Mouse (Mus musculus) layer of hippocampus, adult 11-12 months (tissue): Measurements from ENCODE around the gene Optc.
A peak's percentile ranks its signal among the peaks of the same experiment; 100 is the strongest.

ENCODE experiments used
- DNase-seq: peaks from one replicate; pipeline ENCODE4 v3.0.0; 2022; ENCODE audit warnings: low spot score

The Optc gene

DNA sequence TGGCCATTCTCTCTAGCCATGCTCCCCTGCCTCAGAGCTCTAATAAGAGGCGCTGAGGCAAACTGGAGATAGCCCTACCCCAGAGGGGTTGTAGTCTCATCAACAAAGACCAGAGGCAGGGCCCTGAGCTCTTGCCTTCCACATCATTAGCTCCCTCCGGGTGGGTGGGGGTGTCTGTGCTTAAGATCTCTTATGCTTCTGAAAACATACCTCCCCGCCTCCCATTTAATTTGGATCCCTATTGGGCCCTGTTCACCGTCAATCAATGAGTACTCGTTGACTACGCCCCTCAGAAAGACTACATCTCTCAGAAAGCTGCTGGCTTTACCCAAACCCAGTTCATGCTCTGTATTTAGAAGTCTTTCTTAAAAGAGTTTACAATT, 10.3 kb upstream of the Optc start:
- DNase-seq, result no peak

- no peak for DNase-seq
These were observed 9.8 kb upstream of the Optc start for GRCm38 (mm10) chr1:133917456-133918087.

- peak; percentile 61 for DNase-seq
These were observed 8.0 kb upstream of the Optc start for GRCm38 (mm10) chr1:133915723-133916355.

DNA sequence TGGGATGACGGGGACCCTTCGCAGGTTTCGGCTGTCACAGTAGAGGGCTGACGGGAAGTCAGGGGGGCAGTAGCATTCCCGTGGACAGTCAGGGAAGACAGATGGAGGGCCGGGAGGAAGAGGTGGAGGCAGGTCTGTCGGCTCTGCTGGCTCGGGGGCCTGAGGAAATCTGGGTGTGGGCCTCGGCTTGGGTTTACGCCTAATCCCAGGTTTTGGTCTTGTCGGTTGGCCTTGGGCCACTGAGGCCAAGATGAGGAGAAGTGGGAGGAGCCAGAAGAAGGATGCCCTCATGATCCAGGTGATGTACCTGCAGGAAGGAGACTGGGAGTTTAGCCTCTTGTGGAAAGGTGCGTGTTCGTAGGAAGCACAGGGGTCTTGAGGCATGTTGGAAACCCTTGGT, 7.3 kb upstream of the Optc start:
- no peak for DNase-seq

DNA sequence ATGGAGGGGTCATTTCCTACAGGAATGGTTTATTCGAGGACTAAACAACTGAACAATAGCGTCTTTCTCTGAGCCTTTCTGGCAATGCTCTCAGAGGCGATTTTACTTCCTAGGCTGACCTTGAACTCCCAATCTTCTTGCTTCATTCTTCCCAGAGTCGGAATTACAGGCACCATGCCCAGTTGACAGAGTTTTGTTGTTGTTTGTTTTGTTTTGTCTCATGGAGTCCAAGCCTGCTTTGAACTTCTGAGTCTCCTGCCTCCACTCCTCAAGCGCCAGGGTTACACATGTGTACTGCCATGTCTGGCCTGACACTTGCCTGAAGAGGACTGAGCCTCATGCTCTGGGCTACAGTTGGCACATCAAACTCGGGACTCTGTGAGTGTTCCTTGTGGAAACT, 5.2 kb upstream of the Optc start:
- no peak for DNase-seq

GRCm38 (mm10) chr1:133911456-133911855, 3.7 kb upstream of the Optc start:
- DNase-seq, result no peak

- no peak for DNase-seq
These were observed 3.2 kb upstream of the Optc start for GRCm38 (mm10) chr1:133911008-133911407.

DNA sequence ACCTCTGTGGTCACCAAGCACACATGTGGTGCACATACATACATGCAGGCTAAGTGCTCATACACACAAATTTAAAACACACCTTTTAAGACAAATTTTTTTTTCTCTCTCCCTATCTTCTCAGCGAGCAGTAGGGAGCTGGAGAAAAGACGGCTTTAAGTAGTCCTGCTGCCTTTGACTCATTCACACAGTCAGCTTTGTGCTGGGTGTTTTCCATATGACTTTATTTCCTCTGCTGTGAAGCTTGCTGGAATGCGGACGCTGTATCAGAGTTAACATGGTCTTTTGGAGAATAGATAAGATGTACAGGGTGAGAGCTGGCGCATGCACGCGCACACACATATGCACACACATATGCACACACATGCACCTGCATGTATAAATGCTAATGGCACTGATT, 2.3 kb upstream of the Optc start:
- DNase-seq, result no peak

DNA sequence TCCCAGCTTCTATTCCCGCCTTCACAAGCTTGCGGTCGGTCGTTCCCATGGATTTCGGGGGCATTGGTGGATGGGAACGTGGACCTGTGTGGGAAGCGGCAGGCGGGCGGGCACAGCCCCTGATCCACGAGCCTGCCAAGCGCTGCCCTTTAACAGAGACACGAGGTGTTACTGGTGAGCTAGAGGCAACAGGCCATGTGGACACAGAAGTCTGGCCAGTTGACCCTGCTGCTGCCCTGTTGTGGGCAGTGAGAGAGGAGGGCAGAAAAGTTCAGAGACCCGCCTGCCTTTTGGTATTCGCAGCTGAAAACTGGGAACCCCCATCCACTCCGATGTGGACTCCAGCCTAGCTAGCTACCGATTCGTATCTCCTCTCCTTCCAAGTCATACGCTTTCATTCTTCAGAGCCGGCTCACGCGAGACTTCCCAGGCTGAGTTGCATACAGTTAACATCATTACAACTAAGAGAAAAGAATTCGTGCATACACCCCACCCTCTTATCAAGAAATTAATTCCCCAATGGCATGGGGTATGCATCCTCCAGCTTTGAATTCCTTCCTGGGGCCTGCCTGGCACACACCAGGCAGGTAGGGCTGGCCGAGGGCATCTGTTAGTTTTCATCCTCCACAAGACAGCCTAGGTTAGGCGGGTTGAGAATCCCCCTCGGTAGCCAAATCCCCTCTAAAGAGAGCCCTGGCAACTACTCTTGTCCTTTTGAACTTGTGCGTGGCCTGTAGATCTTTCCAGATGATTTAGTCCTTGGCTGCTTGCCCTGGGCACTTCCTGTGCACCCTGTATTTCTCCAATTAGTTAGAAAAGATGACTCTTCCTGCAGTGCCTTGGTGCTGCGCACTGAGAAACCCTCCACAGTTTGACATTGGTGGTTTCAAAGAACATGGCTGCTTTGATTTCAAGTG, 1.1 kb upstream of the Optc start:
- DNase-seq, result no peak

- DNase-seq, result no peak
These were observed 1.4 kb downstream of the Optc start for GRCm38 (mm10) chr1:133906420-133906819.

- DNase-seq, result no peak
These were observed 7.0 kb downstream of the Optc start for GRCm38 (mm10) chr1:133900825-133901224.

DNA sequence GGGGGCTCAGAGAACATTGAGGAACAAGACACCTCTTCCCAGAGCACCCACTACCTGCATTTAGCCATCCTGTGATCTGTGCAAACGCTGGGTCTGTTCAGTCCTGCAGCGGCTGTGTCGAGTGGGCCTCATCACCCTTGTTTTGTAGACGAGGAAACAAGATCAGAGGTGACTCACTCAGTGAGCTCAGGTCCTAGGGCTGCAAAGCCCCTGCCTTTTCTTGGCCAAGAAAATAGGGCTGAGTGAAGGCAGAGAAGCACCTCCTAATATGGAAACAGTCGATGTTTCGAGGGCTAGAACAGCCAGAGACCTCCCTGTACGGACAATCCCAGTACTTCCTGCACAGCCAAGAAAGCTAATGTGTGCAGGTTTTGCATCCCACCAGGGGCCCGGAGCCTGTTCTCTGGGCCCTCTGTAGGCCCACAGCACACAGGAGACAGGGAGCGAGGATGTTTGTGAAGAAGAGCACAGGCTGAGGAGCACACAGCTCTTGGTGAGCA, 8.7 kb downstream of the Optc start:
- DNase-seq, result no peak

DNA sequence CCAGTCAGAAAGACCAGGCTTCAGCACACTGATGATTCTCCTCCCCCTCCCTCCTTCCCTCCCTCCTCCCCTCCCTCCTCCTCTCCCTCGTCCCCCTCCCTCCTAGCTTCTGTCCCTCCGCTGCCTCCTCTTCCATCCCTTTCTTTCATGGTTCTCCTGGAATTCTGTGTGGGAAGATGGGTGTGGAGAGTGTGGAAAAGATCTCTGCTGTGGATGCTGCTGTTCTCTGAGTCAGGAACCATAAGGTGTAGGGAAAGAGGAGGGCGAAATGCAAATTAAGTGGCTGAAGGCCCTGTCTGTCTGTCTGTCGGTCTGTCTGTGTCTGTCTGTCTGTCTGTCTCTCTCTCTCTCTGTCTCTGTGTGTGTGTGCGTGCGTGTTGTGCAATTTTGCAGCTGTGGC, 10.5 kb downstream of the Optc start:
- DNase-seq, result no peak

DNA sequence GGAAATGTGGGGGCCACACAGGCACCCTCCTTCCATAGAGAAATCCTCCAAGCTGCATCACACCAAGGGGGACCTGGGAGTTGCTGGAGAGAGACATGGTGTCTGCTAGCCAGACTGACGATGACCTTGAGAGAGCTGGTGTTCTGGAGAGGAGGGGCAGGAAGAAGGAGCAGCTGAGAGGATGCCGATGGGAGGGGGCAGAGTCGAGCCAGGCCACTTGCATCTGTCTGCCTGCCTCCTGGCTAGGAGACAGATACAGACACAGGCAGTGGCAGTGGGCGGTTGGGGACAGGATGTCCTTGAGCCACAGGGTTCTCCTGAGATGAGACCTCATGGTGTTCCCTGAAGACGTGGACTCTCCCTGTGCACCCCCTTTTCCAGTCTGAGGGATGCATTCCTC, 16.3 kb downstream of the Optc start:
- DNase-seq, result no peak

- DNase-seq, result no peak
These were observed 17.7 kb downstream of the Optc start for GRCm38 (mm10) chr1:133889949-133890598.

DNA sequence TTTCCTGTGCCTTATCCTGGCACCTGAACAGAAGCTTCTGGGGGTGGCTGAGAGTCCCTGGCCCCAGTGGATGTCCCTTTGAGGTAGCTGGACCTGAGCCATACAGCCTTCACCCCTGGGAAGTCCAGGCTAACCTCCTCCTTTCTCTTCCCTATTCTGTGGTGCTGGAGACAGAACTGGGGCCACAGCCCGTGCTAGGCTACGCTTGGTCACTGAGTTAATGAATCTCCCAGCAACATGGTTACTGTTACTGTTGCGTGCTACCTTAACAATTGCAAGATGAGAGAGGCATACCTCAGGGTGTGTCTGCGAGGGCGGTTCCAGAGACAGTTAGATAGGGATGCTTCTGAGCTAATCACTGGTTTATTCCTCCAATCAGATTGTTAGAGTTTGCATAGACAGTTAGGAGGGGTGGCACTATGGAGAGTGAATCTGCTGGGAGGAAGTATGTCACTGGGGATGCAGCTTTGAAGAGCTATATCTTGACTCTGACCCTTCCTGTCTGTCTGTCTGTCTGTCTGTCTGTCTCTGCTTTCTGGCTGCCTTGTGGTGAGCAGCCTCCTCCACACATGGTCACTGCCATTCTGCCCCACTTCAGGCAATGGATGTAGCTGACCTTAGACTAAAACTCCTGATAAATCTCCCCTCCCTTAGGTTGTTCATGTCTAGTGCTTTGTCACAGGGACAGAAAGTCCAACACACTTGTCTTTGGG, 20.1 kb downstream of the Optc start:
- no peak for DNase-seq

- peak; percentile 60 for DNase-seq
These were observed 20.8 kb downstream of the Optc start for GRCm38 (mm10) chr1:133887044-133887443.

DNA sequence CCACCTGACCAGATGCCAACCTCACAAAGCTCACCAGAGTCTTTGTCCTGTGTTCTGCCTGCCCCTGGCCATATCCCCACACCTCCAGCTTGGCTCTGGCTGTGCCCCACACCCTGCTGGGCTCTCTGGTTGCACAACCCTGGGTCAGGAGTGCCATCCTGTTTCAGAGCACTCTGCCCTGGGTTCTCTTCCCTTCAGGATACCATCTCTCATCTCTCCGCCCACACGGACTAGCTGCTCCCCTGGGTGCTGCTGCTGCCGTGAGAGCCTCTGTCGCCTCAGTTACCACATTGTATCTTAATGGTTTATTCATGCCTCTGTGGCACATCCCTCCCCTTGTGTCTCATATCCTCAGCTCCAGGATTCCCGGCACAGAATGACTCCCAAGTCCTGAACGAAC, 21.4 kb downstream of the Optc start:
- DNase-seq, result no peak

DNA sequence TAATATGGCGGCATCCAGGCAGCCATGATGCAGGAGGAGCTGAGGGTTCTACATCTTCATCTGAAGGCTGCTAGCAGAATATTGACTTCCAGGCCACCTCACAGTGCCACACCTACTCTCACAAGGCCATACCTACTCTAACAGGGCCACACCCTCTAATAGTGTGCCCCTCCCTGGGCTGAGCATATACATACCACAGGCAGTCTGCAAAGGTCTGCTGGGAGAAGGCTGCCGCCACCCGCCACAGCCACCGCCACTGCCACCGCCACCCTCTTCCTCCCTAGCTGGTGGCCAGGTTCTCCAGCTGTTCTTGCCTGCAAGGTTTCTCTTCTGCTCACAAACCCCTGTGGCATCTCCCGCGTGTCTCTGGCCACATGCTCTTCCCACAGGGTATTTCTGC, 22.0 kb downstream of the Optc start:
- no peak for DNase-seq

DNA sequence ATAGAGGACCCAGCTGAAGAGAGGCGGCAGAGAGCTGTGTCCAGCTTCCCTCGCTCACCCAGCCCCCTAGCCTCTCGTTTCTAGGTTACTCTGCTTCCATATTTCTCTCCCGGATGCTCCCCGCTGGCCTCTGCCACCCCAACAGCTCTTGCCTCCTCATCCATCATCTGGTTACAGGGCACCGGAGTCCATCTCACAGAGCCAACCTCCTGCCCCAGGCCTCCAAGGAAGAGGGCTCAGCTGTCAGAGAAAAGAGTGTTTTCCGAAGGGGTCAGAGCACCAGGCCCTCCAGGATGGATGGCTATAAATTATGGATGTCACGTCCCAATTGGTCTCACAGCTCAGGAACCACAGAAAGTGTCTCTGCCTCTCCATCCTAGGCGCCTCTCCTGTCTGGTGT, 23.1 kb downstream of the Optc start:
- DNase-seq, result no peak

- no peak for DNase-seq
These were observed 23.7 kb downstream of the Optc start for GRCm38 (mm10) chr1:133884090-133884489.
